Comparison of ENCODE assay signal across 8 mouse cellular contexts in genomic region chr2:35462791-35463281, GRCm38 (mm10). TPM values are rescaled to one million over a fixed set of nuclear protein-coding genes. Genes with fewer than 3 reads are reported as not detected.
A peak's percentile ranks its signal among the peaks of the same experiment; 100 is the strongest.
DNase-seq lines count a peak whose midpoint lies in the region; ATAC-seq and TF ChIP-seq lines count a peak whose summit lies in the region.

Gene Ggta1 (minus strand): TSS chr2:35463231.

- peak within 1 kb of the TSS; percentile 38 for H3K4me3 ChIP-seq in testis, adult 2 months (ENCODE audit: control insufficient read depth, low read depth, low read length)
- peak within 1 kb of the TSS; percentile 77 for H3K4me3 ChIP-seq in brown adipose tissue, adult 24 weeks (ENCODE audit: insufficient read depth, low read depth, low read length)
- peak within 1 kb of the TSS; percentile 71 for H3K4me3 ChIP-seq in heart, embryonic 16.5 days (ENCODE audit: low read length)
- peak within 1 kb of the TSS; percentile 74 for H3K4me3 ChIP-seq in liver, embryonic 11.5 days (ENCODE audit: low read depth, low read length)
- peak within 1 kb of the TSS; percentile 37 for H3K4me3 ChIP-seq in olfactory bulb, adult 2 months (ENCODE audit: insufficient read depth, low read depth, low read length)

- H3K9ac ChIP-seq in heart, embryonic 16.5 days (ENCODE audit: low read length) = peak within 1 kb of the TSS; percentile 87
- H3K9ac ChIP-seq in liver, embryonic 11.5 days (ENCODE audit: low read depth, low read length) = peak within 1 kb of the TSS; percentile 89

- TF ChIP-seq CTCF in testis, adult 2 months (IDR thresholded peaks at IDR 0.05; ENCODE audit: control insufficient read depth, insufficient read depth, insufficient replicate concordance, low read depth, low read length) = no peak
- no peak for TF ChIP-seq CTCF in olfactory bulb, adult 2 months (IDR thresholded peaks at IDR 0.05; ENCODE audit: insufficient read depth, low read depth, low read length)

- peaks cover 2% of the 10 kb centered on the region; the same call in 1 of the 2 replicates for H3K27me3 ChIP-seq in testis, adult 2 months (ENCODE audit: control insufficient read depth, insufficient read depth, low read length)
- H3K27me3 ChIP-seq in heart, embryonic 16.5 days (ENCODE audit: control insufficient read depth, insufficient read depth, low read length) = no peaks in the 10 kb centered on the region
- H3K27me3 ChIP-seq in liver, embryonic 11.5 days (replicated peaks; ENCODE audit: control insufficient read depth, insufficient read depth, low read length) = no peaks in the 10 kb centered on the region

- ATAC-seq in heart, embryonic 16.5 days (replicated peaks; ENCODE audit: extremely low read depth, insufficient read depth, low FRiP score) = no peak
- ATAC-seq in liver, embryonic 11.5 days (replicated peaks; ENCODE audit: low FRiP score) = no peak

- no peak within 1 kb of the TSS for H3K27ac ChIP-seq in testis, adult 2 months (ENCODE audit: control insufficient read depth, insufficient read depth, low read depth, low read length)
- peak within 1 kb of the TSS; percentile 86 for H3K27ac ChIP-seq in brown adipose tissue, adult 24 weeks (replicated peaks; ENCODE audit: low read depth, low read length)
- H3K27ac ChIP-seq in heart, embryonic 16.5 days (ENCODE audit: low read length) = peak within 1 kb of the TSS; percentile 84
- H3K27ac ChIP-seq in liver, embryonic 11.5 days (ENCODE audit: low read depth, low read length) = peak within 1 kb of the TSS; percentile 85
- no peak within 1 kb of the TSS for H3K27ac ChIP-seq in olfactory bulb, adult 2 months (ENCODE audit: insufficient read depth, low read depth, low read length)

- WGBS in heart, embryonic 16.5 days = 22% methylated on average over 7 of the region's 7 CpGs
- WGBS in liver, embryonic 11.5 days = 14% methylated on average over 7 of the region's 7 CpGs
- 41% methylated on average over 7 of the region's 7 CpGs for WGBS in olfactory bulb, adult 2 months

- H3K4me1 ChIP-seq in testis, adult 2 months (ENCODE audit: control insufficient read depth, insufficient read depth, low read length) = peaks cover 10% of the 10 kb centered on the region
- H3K4me1 ChIP-seq in brown adipose tissue, adult 24 weeks (ENCODE audit: control insufficient read depth, insufficient read depth, insufficient read length, low read length) = peaks cover 4% of the 10 kb centered on the region; the same call in 1 of the 2 replicates
- peaks cover 19% of the 10 kb centered on the region for H3K4me1 ChIP-seq in heart, embryonic 16.5 days (ENCODE audit: control insufficient read depth, insufficient read depth, low read length)
- peaks cover 24% of the 10 kb centered on the region for H3K4me1 ChIP-seq in liver, embryonic 11.5 days (replicated peaks; ENCODE audit: control insufficient read depth, insufficient read depth, low read length)
- H3K4me1 ChIP-seq in olfactory bulb, adult 2 months (ENCODE audit: control insufficient read depth, insufficient read depth, low read length) = peaks cover 14% of the 10 kb centered on the region

- DNase-seq in testis, postnatal 14 days (ENCODE audit: low spot score) = no peak
- no peak for DNase-seq in liver, embryonic 11.5 days (ENCODE audit: low spot score)
- no peak for DNase-seq in layer of hippocampus, adult 8-10 months (ENCODE audit: low spot score in 2 of 2)
- no peak for DNase-seq in left cerebral cortex, adult 18-20 months (ENCODE audit: low spot score in 2 of 2)

- TF ChIP-seq POLR2A in testis, adult 2 months (IDR thresholded peaks at IDR 0.05; ENCODE audit: control insufficient read depth, low read depth, low read length) = no peak
- TF ChIP-seq POLR2A in olfactory bulb, adult 2 months (IDR thresholded peaks at IDR 0.05; ENCODE audit: insufficient read depth, low read depth, low read length) = no peak

- H3K4me2 ChIP-seq in heart, embryonic 16.5 days (ENCODE audit: low read depth, low read length) = peak within 1 kb of the TSS; percentile 74
- peak within 1 kb of the TSS; percentile 94 for H3K4me2 ChIP-seq in liver, embryonic 11.5 days

- H3K36me3 ChIP-seq in testis, adult 2 months (ENCODE audit: control insufficient read depth, insufficient read depth, low read length) = no peaks in the 10 kb centered on the region
- no peaks in the 10 kb centered on the region; the same call in 1 of the 2 replicates for H3K36me3 ChIP-seq in heart, embryonic 16.5 days (ENCODE audit: control insufficient read depth, insufficient read depth)
- peaks cover 5% of the 10 kb centered on the region; the same call in 1 of the 2 replicates for H3K36me3 ChIP-seq in liver, embryonic 11.5 days (ENCODE audit: control insufficient read depth, insufficient read depth, low read length)

- H3K9me3 ChIP-seq in heart, embryonic 16.5 days (replicated peaks; ENCODE audit: control insufficient read depth, low read length) = no peaks in the 10 kb centered on the region
- H3K9me3 ChIP-seq in liver, embryonic 11.5 days (ENCODE audit: control insufficient read depth, low read length) = no peaks in the 10 kb centered on the region

RNA-seq across cellular contexts. Expression of gene Ggta1, which starts in this region (rescaled TPM):
- polyA plus RNA-seq in testis, adult 2 months (2012; rRNA removed) = 0.68 and 1.4 TPM in 2 replicates
- 8.8 and 14.5 TPM in 2 replicates for polyA plus RNA-seq in brown adipose tissue, adult 24 weeks (2012; ENCODE audit: insufficient read depth, insufficient read length, missing spikeins)
- 28.6 and 30.9 TPM in 2 replicates for polyA plus RNA-seq in heart, embryonic 16.5 days (2015; fragmentation: Nextera tagmentation; extraction: Ambion mirVana)
- polyA plus RNA-seq in liver, embryonic 11.5 days (2014; fragmentation: Nextera tagmentation; extraction: Ambion mirVana) = 18.6 and 19.5 TPM in 2 replicates
- polyA plus RNA-seq in olfactory bulb, adult 2 months (2012; ENCODE audit: insufficient read depth, insufficient read length, low replicate concordance, missing spikeins) = not detected in 2 replicates
- total RNA-seq in layer of hippocampus, adult 8-10 months (2022) = 10 to 100 TPM in 2 of 4 experiments, 1 to 10 TPM in 2; 2.6 to 16.0 (median 6.7) TPM
- total RNA-seq in left cerebral cortex, adult 18-20 months (2021) = 1 to 10 TPM; 3.3 to 3.6 TPM

Comparison
In these comparisons a context has a peak if more than half of its experiments do, and no peak if none do; other contexts are left out.
1. H3K27ac ChIP-seq: peak in brown adipose tissue, adult 24 weeks (single experiment), heart, embryonic 16.5 days (single experiment) and liver, embryonic 11.5 days (single experiment); none in testis, adult 2 months (single experiment) and olfactory bulb, adult 2 months (single experiment).
2. Peak in every context shown above with its lines, with median percentiles within 50 percentile points of each other: H3K4me3 ChIP-seq.